Mouse (Mus musculus) E14TG2a.4 (cell line): Measurements from ENCODE around the gene Pcnx3.

Experiments used
- CTCF ChIP-seq: conservative IDR thresholded peaks from 2 replicates; pipeline ENCODE4 v1.5.1; 2014; ENCODE audit warnings: low read length
- POU5F1 ChIP-seq: IDR thresholded peaks from 2 replicates; pipeline ENCODE4 v1.6.1; 2014; ENCODE audit warnings: low read length, borderline replicate concordance

GRCm38 (mm10) chr19:5691601-5692000 is 2.9 kb upstream of the Pcnx3 start:
- no peak for TF ChIP-seq CTCF
- TF ChIP-seq POU5F1: no peak
